Mouse (Mus musculus): Measurements from ENCODE around the gene Rtp4.

The Rtp4 gene

GRCm38 (mm10) chr16:23513401-23513800 lies 6.7 kb upstream of the Rtp4 start:
- DNase-seq (ENCODE audit: low read depth, low spot score): no peak

- no peak for DNase-seq (ENCODE audit: low read depth, low spot score)
Observed at GRCm38 (mm10) chr16:23515766-23516165, 4.3 kb upstream of the Rtp4 start.

DNA sequence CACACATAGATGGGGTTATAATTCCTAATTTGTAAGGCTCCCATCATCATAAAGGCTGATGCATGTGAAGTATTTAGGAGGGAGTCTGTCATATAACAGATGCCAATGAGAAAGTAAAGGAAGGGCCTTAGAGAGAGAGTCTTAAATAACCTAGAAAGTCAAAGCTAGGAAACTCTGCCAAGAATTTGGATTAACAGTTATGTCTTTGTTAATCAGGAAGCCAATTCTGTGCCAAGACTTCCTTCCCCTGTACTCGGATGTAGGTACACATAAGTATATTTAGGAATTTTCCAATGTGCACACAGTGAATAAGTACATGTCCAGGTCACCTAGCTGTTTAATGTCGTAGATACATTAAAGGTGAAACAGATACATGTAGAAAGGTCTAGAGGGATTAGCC lies 3.5 kb upstream of the Rtp4 start:
- no peak for DNase-seq (ENCODE audit: low read depth, low spot score)

DNA sequence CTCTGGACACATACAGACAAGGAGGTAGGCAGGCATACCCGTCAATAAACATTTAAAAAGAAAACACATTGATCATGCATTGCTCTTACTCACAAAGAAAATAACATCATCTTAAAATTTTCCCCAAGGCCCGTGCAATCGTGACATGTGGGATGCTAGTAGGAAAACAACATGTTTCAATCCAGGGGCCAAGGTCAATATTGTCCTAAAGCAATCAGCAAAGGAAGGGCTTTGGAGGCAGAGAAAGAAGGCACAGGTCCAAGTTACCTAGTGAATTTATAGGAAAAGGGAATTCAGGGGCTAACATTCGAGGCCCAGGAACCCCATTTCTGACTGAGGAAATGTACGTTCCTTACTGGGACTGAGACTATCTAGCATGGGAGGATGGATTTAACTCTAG lies 2.9 kb upstream of the Rtp4 start:
- DNase-seq (ENCODE audit: low read depth, low spot score): no peak

DNA sequence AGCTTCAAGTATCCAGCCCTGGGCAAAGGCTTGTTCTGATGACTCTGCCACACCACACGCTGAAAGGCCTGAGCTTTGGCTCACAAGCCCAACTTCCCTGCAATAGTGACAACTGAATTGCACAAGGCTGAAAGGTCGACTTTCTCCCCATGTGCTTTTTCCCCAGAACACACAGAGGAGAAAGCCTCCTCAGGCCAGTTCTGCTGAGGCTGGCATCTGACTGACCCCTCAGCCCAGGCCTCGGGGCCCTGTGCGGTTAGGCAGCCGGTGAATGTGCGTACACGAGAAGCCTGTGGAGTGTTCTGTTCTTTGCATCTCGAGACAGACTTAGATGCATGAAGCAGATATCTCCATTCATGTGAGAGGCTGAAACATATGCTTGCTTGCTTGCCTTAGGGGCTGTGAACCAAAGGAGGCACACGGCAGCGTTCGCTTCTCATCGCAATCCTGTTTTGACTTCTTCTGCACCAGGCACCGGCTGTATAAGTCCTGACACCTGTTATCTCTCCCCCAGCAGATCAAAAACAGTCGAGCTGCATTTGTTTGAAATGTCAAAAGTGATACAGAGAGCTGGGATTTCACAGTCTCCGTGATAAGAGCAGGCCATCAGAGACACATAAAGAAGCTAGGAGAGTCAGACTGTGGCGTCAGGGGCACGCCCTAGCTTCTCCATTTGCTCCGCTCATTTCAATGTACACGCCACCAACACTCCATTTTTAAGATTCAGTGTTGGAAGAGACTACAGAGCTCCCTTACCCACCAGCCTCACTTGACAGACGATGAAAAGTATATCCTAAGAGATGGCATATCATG lies 2.1 kb upstream of the Rtp4 start:
- no peak for DNase-seq (ENCODE audit: low read depth, low spot score)

DNA sequence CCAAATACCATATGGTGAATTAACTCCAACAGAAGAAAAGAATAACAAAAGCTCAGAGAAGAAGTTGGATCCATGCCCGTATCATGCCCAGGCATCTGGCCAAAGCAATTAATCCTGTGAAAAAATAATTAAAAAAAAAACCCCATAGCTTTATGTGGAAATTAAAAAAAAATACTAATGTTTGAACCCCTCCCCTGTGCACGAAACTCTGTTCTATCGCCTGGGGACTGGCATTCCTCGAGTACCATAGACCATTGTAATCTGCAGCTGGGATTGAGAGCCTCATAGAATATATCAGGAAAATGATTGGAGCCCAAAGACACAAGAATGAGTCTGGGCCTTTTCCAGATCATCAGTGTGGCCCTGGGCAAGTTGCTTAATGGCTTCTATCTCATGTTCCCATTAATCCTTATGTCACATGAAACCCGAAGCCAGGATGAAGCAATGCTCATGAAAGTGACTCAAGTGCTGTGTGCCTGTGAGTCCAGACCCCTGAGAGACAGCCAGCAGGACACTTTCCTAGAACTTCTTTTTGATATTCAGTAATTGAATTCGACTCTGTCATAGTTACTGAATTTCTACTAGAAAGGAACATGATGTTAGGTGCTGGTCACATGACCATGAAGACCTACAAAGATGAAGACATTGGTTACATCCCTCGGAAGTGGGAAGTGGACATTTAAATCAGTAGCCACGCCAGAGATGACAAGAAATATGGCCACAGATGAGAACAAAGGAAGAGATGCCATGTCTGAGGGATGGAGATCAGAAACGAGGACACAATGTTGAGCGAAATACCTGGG lies 1.3 kb upstream of the Rtp4 start:
- no peak for DNase-seq (ENCODE audit: low read depth, low spot score)

DNA sequence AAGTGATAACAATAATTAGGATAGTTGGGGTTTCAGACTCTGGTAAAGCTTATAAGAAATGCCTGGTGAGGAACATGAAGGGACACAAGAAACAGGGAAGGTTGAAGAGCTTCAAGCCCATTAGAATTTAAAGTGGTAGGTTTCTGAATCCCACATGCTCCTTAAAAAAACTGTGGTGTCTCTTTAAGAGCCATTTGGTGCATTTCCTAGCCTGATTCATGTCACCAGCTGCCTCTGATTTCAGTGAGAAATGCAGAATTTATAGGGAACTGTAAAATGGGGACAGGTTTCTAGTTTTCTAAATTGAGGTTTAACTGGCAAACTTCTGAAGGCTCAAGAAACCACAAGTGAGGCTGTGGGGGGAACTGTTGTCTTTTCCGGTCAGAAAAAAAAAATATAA lies 320 bp upstream of the Rtp4 start:
- DNase-seq (ENCODE audit: low read depth, low spot score): no peak

GRCm38 (mm10) chr16:23521092-23521491 lies 1.0 kb downstream of the Rtp4 start:
- no peak for DNase-seq (ENCODE audit: low read depth, low spot score)

DNA sequence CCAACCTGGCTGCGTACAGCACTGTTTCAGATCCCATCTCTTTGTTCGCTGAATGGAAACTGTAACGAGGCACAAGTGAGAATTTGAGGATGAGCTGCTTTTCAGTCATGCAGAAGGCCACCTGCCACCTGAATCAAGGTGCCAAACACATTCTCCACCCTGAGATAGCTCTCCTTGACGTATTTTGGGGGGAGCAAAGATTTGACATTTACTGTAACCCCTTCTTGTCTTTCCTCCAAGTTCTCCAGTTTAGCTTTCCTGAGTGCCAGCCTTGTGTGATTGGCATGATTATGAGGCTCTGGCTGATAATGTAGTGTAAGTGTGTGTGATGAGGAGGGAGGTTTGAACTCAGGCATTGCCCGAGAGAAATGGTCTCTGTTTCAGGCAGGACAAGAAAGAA lies 2.0 kb downstream of the Rtp4 start:
- DNase-seq (ENCODE audit: low read depth, low spot score): no peak

- no peak for DNase-seq (ENCODE audit: low read depth, low spot score)
Observed at GRCm38 (mm10) chr16:23529186-23529585, 9.1 kb downstream of the Rtp4 start.

- DNase-seq (ENCODE audit: low read depth, low spot score): no peak
Observed at GRCm38 (mm10) chr16:23533707-23534106, 13.6 kb downstream of the Rtp4 start.

DNA sequence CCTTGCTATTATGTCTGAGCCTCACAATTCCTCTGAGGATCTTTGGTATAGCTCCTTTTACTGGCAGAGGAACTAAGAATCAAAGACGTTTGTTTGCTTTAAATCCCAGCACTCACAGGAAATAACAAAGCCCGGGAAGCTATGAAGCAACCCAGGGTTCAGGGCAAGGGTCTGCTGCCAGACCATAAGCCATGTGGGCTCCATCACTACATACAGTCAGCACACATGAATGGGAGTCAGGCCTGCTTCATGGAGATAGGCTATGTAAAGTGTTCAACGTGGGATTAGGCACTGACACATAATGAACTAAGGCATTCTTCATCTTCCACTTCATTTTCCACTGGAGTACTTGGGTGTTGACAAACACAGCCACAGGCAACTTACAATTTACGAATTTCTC lies 21.0 kb downstream of the Rtp4 start:
- DNase-seq (ENCODE audit: low read depth, low spot score): no peak

GRCm38 (mm10) chr16:23542866-23543265 lies 22.8 kb downstream of the Rtp4 start:
- DNase-seq (ENCODE audit: low read depth, low spot score): no peak

- no peak for DNase-seq (ENCODE audit: low read depth, low spot score)
Observed at GRCm38 (mm10) chr16:23544361-23544760, 24.3 kb downstream of the Rtp4 start.

DNA sequence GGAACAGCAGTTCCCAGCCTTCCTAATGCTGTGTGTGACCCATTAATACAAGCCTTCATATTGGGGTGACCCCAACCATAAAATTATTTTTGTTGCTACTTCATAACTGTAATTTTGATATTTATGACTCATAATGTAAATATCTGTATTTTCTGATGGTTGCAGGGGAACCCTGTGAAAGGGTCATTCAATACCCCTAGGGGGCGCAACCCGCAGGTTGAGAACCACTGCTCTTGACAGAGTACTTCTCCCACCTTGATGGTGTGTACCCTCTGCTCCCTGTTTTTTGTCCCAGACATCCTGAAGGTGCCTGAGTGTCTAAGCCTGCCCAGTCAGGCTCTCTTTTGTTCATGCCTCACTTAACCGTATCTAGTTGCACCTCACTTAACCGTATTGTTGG lies 27.7 kb downstream of the Rtp4 start:
- DNase-seq (ENCODE audit: low read depth, low spot score): no peak

GRCm38 (mm10) chr16:23550346-23550980 lies 30.4 kb downstream of the Rtp4 start:
- peak; percentile 70 for DNase-seq (ENCODE audit: low read depth, low spot score)

DNA sequence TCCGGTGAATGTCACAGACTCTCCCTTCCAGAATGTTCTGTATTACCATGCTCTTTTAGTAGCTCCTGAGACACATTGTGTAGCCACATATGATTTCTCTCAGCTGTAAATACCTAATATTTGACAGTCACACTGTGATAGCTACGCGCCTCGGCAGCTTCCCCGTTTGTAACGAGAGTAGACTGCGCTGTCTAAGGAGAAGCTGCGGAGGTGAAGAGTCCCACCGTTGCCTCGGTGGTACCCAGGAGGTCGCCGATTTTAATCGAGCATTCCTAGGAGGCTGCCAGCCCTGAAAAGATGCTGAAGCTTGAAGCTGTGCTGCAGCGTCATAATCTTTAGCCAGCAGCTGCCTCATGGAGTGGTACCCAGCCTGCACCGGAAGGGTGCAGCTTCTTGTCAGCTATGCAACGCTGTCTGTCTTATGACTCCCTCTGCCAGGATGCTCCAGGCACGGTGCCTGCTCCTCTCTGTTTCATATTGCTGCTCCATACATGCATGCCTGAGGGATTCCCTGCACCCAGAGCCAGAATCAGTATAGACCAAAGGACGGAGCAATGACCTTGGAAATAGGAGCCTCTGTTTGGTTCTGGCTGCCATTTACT lies 31.0 kb downstream of the Rtp4 start:
- DNase-seq (ENCODE audit: low read depth, low spot score): no peak

DNA sequence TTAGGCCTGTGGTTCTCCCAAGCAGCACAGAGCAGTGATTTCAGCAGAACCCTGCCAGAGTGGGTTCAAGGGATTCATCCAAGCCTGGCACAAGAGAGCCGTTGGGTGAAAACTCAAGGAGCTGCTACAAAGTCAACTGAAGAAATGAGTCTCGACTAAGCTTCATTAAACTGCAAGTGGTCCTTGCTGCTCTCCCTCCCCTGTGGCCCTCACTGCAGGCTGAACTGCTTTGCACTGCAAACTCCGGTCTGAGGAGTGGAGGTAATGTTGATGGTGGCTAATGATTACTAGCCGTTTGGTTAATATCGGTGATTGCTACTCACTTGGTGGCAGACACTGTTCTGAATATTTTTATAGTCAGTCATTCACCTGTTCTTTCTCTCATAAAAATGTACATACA lies 34.6 kb downstream of the Rtp4 start:
- DNase-seq (ENCODE audit: low read depth, low spot score): no peak

GRCm38 (mm10) chr16:23557195-23557594 lies 37.1 kb downstream of the Rtp4 start:
- no peak for DNase-seq (ENCODE audit: low read depth, low spot score)

DNA sequence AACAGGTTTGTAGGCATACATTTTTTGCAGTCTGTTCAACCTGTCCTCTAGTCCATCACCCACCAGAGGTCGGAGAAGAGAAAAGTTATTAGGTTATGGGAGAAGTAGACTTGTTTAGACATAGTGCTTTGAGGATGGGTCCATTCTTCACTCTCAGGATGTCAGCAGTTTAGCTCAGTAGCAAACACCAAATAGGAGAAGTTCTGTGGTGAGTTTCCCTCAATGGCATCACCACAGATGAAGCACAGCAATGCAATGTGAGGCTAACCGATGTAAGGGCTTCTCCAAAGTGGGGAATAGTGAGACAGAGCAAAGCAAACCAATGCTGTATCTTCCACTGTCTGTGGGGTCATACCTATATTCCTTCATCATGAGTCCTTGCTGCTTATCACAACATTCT lies 37.6 kb downstream of the Rtp4 start:
- DNase-seq (ENCODE audit: low read depth, low spot score): no peak

DNA sequence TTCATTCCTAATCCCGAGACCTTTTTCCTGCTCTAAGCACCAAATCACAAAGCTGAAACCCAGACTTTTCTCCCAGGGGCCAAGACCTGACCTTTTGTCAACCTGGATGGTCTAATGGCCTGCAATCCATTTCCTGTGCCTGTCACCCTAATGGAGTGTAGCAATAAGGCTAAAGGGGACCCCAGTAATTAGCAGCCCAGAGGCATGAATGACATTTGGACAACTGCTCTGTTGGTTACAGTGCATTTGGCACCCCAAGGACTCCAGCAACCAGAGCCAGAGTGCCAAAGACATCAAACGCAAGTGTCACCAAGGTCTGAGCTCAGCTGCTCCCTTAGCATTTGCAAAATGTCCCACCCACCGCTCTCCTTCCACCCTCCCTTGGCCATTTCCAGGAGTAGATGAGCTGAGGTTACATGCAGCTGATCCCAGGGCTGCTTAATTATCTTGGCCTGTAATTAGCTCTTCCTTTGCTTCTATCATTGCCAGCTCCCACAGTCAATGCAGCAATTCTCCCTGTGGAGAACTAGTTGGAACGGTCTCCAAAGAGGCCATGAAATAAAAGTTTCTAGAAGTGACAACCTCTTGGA lies 48.4 kb downstream of the Rtp4 start:
- peak; percentile 12 for DNase-seq (ENCODE audit: low read depth, low spot score)

DNA sequence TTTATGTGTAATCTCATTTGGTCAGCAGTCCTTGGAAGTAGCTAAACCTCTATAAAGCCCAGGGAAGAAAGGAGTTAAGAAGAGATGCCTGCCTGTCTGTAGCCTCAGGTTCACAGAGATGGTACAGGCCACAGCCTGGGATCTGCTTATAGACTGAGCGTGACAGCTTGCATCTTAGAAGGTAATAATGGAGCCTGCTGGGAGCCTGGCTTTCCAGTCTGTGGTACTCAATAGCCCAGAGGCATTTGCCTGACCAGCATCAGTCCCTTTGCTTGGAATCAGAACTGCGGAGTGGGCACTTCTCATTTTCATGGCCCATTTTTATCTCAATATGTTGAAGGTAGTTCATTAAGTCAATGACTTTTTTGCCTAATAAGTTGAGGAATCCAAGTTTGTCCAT lies 54.5 kb downstream of the Rtp4 start:
- DNase-seq (ENCODE audit: low read depth, low spot score): no peak

All from mesoderm, embryonic 11.5 days (tissue).